Mouse (Mus musculus) brain, embryonic 14.5 days (tissue): ENCODE data around the gene Mark4.

ENCODE experiments used
- CTCF ChIP-seq: fragments of 200-500 bp; IDR thresholded peaks from 2 replicates; pipeline ENCODE4 v1.5.1; 2012; ENCODE audit warnings: inconsistent platforms, mild to moderate bottlenecking, moderate library complexity, borderline replicate concordance; ENCODE audit not compliant: insufficient read depth, insufficient read length; ENCODE audit errors: extremely low read depth
- POLR2A ChIP-seq: fragments of 200-500 bp; IDR thresholded peaks from 2 replicates; pipeline ENCODE4 v1.6.1; 2012; ENCODE audit warnings: mild to moderate bottlenecking, inconsistent platforms, borderline replicate concordance; ENCODE audit not compliant: poor library complexity, insufficient read depth, insufficient read length, severe bottlenecking; ENCODE audit errors: extremely low read depth

DNA sequence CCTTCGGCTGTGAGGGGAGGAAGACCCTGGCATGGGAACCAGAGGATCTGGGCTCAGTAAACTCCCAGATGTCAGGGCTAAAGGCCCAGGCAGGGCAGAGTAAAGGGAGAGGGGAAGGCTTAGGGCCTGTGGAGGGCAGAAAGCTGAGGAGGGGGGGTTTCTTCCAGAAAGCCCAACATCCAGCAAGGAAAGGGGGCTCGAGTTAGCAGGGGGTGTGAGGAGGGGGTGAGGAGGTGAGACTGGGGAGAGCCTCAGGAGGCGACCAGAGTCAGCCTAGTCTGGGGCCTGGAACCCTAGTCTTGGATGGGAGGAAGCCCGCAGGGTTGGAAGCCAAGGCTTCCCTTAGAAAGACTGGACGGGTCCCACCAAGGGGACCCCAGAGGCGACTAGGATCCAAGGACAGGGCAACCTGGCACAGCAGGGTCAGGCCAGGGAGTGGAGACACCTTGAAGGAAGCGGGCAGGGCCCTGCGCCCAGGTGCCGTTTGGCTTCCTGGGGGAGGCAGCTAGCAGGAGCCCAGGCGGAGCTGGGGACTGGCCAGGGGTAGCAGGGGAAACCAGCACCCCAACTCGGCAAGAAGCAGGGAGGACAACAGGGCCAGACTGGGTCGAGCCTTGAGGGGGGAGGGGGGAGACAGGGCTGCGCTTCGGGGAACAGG is 1.1 kb downstream of the Mark4 start:
- TF ChIP-seq POLR2A (no peak), CTCF (no peak)
